9 mouse cellular contexts compared by ENCODE assay signal in genomic region chr3:117494118-117494517, GRCm38 (mm10).
A peak's percentile ranks its signal among the peaks of the same experiment; 100 is the strongest.
DNase-seq lines count a peak whose midpoint lies in the region; ATAC-seq lines count a peak whose summit lies in the region.
"Had no signal": no experiment of that assay in that cellular context is flagged by ENCODE, and none has a peak within 500 bp of the region (broad histone marks: within the 10 kb centered on the region; RNA-seq: fewer than 3 reads in every experiment).

No protein-coding gene starts in this region.

- no peak overlapping the region for H3K4me2 ChIP-seq in midbrain, embryonic 14.5 days (ENCODE audit: low read length)
- no peak overlapping the region for H3K4me2 ChIP-seq in midbrain, embryonic 13.5 days (replicated peaks)
- H3K4me2 ChIP-seq: liver, embryonic 15.5 days had no signal

- no peaks in the 10 kb centered on the region for H3K27me3 ChIP-seq in midbrain, embryonic 14.5 days (ENCODE audit: control insufficient read depth, insufficient read depth, low read length)
- H3K27me3 ChIP-seq in midbrain, embryonic 13.5 days = no peaks in the 10 kb centered on the region
- H3K27me3 ChIP-seq: liver, embryonic 15.5 days had no signal

- H3K4me3 ChIP-seq in midbrain, embryonic 14.5 days (replicated peaks; ENCODE audit: low read depth, low read length) = no peak overlapping the region
- H3K4me3 ChIP-seq in midbrain, embryonic 13.5 days (replicated peaks) = no peak overlapping the region
- H3K4me3 ChIP-seq: liver, embryonic 15.5 days had no signal

- no peaks in the 10 kb centered on the region for H3K4me1 ChIP-seq in midbrain, embryonic 14.5 days (ENCODE audit: control insufficient read depth, insufficient read depth, low read length)
- no peaks in the 10 kb centered on the region for H3K4me1 ChIP-seq in midbrain, embryonic 13.5 days (replicated peaks)
- H3K4me1 ChIP-seq: liver, embryonic 15.5 days had no signal

- 70% methylated on average over 2 of the region's 2 CpGs for WGBS in midbrain, embryonic 14.5 days
- WGBS in midbrain, embryonic 13.5 days = 73% methylated on average over 2 of the region's 2 CpGs

- DNase-seq in cerebellum, postnatal 14 days = peak; percentile 75 to 82
- peak; percentile 46 for DNase-seq in midbrain, embryonic 14.5 days
- peak; percentile 1 for DNase-seq in c-Kit-positive CD71-positive TER-119-negative erythroid progenitor cells, embryonic 14.5 days (ENCODE audit: low read depth)
- DNase-seq in kidney, postnatal 36 days = peak; percentile 8 to 59
- peak; percentile 16 to 29 for DNase-seq in lung, postnatal 4 days
- DNase-seq in thymus, adult 18-20 months = no peak

- H3K27ac ChIP-seq in midbrain, embryonic 14.5 days (replicated peaks; ENCODE audit: low read depth, low read length) = no peak overlapping the region
- H3K27ac ChIP-seq in midbrain, embryonic 13.5 days = no peak overlapping the region
- H3K27ac ChIP-seq: liver, embryonic 15.5 days had no signal

- no peak overlapping the region for H3K9ac ChIP-seq in midbrain, embryonic 14.5 days (replicated peaks; ENCODE audit: low read length)
- H3K9ac ChIP-seq in midbrain, embryonic 13.5 days (replicated peaks) = no peak overlapping the region
- H3K9ac ChIP-seq: liver, embryonic 15.5 days had no signal

- no peaks in the 10 kb centered on the region for H3K9me3 ChIP-seq in midbrain, embryonic 14.5 days (ENCODE audit: control insufficient read depth, low read length)
- no peaks in the 10 kb centered on the region for H3K9me3 ChIP-seq in midbrain, embryonic 13.5 days
- H3K9me3 ChIP-seq: liver, embryonic 15.5 days had no signal

- H3K36me3 ChIP-seq in midbrain, embryonic 14.5 days (ENCODE audit: control insufficient read depth, insufficient read depth, low read length) = no peaks in the 10 kb centered on the region
- no peaks in the 10 kb centered on the region for H3K36me3 ChIP-seq in midbrain, embryonic 13.5 days
- H3K36me3 ChIP-seq: liver, embryonic 15.5 days had no signal

- no peak for ATAC-seq in cerebellum, adult (ENCODE audit: insufficient number of reproducible peaks, low FRiP score, low TSS enrichment)
- no peak for ATAC-seq in midbrain, embryonic 14.5 days (ENCODE audit: low FRiP score, low TSS enrichment)
- no peak for ATAC-seq in midbrain, embryonic 13.5 days

Comparison
In these comparisons a context has a peak if more than half of its experiments do, and no peak if none do; other contexts are left out.
1. DNase-seq: peak in cerebellum, postnatal 14 days (2 of 2), midbrain, embryonic 14.5 days (single experiment), c-Kit-positive CD71-positive TER-119-negative erythroid progenitor cells, embryonic 14.5 days (single experiment), kidney, postnatal 36 days (2 of 2) and lung, postnatal 4 days (2 of 2); none in thymus, adult 18-20 months (0 of 2).